Mouse (Mus musculus): ENCODE data around the gene Stub1. TPM values are rescaled to one million over a fixed set of nuclear protein-coding genes. Genes with fewer than 3 reads are reported as not detected.

The Stub1 gene
- polyA plus RNA-seq, 1 experiment, result 190 TPM

DNA sequence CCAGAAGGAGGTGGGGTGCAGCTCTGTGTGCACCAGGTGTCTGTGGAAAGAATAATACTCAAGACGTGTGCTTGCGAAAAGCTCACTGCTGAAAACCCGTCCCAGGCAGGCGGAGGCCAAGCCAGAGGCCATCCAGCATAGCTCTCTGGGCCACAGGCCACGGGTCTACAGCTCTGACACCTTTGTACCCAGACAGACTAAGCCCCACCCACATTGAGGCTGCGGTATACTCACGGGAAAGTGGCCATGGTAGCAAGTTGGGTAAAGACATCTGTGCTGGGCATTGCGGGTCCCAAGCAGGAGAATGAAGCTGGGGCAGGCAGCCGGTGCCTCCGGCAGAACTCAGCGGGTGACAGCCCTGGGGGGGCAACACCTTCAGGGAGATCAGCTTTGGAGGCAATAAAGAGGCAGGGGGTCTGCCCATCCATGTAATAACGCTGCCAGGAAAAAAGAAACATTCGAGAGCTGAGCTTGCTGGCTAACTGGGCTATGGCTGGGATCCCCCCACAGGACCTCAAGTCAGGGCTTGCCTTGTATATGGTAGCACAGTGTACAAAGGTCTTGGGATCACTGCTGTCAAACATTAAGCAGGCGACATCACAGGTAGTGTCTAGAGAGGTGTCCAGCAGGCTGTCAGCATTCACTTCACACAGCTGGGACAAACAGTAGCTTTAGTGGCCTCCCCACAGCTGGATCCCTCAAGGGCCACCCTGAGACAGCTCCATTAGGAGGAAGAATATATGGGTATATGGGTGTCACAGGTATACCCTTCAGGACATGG is 6.4 kb upstream of the Stub1 start:
- no peak overlapping the region for H3K4me3 ChIP-seq (ENCODE audit: control insufficient read depth, insufficient read depth, low read length)
- H3K36me3 ChIP-seq (ENCODE audit: control insufficient read depth, insufficient read depth, low read length), result peaks cover 36% of the 10 kb centered on the region
- 94% methylated on average over 14 of the region's 14 CpGs for WGBS
- no peaks in the 10 kb centered on the region for H3K27me3 ChIP-seq (ENCODE audit: control insufficient read depth, insufficient read depth, low read length)
- DNase-seq, result no peak
- H3K27ac ChIP-seq (ENCODE audit: control insufficient read depth, insufficient read depth, low read length), result no peak overlapping the region
- TF ChIP-seq POLR2A (IDR thresholded peaks at IDR 0.05; ENCODE audit: control insufficient read depth, extremely low read depth, insufficient read depth, low read length, poor library complexity), result no peak
- TF ChIP-seq CTCF (IDR thresholded peaks at IDR 0.05; ENCODE audit: borderline replicate concordance, control insufficient read depth, extremely low read depth, insufficient read depth, low read length, poor library complexity), result no peak
- H3K4me1 ChIP-seq (replicated peaks; ENCODE audit: control insufficient read depth, insufficient read depth, low read length), result peaks cover 28% of the 10 kb centered on the region

DNA sequence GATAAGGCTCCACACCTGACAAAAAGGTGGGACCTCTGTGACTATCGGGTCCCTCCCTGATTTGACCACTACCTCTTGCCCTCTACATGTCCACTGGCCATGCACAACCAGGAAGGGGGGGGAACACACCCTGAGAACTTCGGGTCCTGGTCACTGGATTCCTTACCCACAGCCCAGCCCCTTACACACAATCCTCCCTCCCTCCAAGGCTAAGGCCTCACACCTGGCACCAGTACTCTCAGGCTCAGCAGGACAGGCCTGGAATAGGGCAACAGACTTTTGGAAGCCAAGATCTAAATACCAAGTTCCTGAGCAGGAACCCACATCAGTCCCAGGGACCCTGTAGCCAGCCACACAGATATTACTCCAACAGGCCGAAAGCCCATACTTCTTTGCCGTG is 5.7 kb upstream of the Stub1 start:
- Histone ChIP-seq H3K27ac (ENCODE audit: control insufficient read depth, insufficient read depth, low read length) (no peak overlapping the region), H3K27me3 (ENCODE audit: control insufficient read depth, insufficient read depth, low read length) (no peaks in the 10 kb centered on the region), H3K36me3 (ENCODE audit: control insufficient read depth, insufficient read depth, low read length) (peaks cover 36% of the 10 kb centered on the region), H3K4me3 (ENCODE audit: control insufficient read depth, insufficient read depth, low read length) (no peak overlapping the region), H3K4me1 (replicated peaks; ENCODE audit: control insufficient read depth, insufficient read depth, low read length) (peaks cover 36% of the 10 kb centered on the region)
- WGBS, result 93% methylated on average over 4 of the region's 4 CpGs
- no peak for DNase-seq
- TF ChIP-seq CTCF (IDR thresholded peaks at IDR 0.05; ENCODE audit: borderline replicate concordance, control insufficient read depth, extremely low read depth, insufficient read depth, low read length, poor library complexity) (no peak), POLR2A (IDR thresholded peaks at IDR 0.05; ENCODE audit: control insufficient read depth, extremely low read depth, insufficient read depth, low read length, poor library complexity) (no peak)

DNA sequence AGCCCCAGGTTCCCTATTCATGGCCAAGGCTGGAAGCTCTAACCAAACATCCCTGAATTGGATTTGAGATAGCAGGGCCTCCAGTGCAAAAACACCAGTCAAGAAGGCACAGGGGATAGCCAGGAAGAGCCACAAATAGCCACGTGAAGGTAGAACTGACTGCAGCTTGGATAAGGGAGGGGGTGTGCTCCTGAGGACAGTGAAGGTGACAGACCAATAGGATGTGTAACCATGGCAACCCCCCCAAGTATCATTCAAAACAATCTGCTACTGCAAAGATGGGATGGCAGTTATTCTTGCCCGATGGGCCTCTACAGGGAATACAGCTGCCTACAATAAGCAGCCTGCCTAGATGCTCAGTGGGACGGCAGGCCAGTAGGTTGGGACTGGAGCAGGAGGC is 4.3 kb upstream of the Stub1 start:
- 81% methylated on average over 3 of the region's 3 CpGs for WGBS
- H3K36me3 ChIP-seq (ENCODE audit: control insufficient read depth, insufficient read depth, low read length), result peaks cover 36% of the 10 kb centered on the region
- H3K27ac ChIP-seq (ENCODE audit: control insufficient read depth, insufficient read depth, low read length), result no peak overlapping the region
- no peak overlapping the region for H3K4me3 ChIP-seq (ENCODE audit: control insufficient read depth, insufficient read depth, low read length)
- H3K4me1 ChIP-seq (replicated peaks; ENCODE audit: control insufficient read depth, insufficient read depth, low read length), result peaks cover 31% of the 10 kb centered on the region
- no peaks in the 10 kb centered on the region for H3K27me3 ChIP-seq (ENCODE audit: control insufficient read depth, insufficient read depth, low read length)
- no peak for DNase-seq
- TF ChIP-seq POLR2A (IDR thresholded peaks at IDR 0.05; ENCODE audit: control insufficient read depth, extremely low read depth, insufficient read depth, low read length, poor library complexity), result no peak

DNA sequence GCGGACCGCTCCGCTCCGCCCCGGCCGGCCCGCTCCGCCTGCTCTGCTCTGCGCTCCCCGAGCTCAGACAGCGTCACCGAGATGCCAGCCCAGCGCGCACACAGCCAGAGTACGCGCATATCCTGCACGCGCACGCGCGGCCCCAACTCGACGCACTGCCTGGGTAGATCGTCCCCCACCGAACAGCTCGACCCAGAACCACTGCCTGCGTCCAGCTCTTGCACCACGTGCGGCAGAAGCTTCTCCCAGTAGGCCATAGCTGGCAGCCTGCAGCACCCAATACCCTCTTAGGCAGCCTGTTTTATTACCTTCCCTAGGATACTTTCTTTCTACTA is 3.8 kb upstream of the Stub1 start, which contains the start of gene Rhbdl1:
Gene Rhbdl1, minus strand, starts transcription at position 220 of the 335 bp plus-strand sequence.
- Histone ChIP-seq H3K36me3 (ENCODE audit: control insufficient read depth, insufficient read depth, low read length) (peaks cover 36% of the 10 kb centered on the region), H3K27me3 (ENCODE audit: control insufficient read depth, insufficient read depth, low read length) (no peaks in the 10 kb centered on the region), H3K27ac (ENCODE audit: control insufficient read depth, insufficient read depth, low read length) (no peak within 1 kb of the TSS), H3K4me1 (replicated peaks; ENCODE audit: control insufficient read depth, insufficient read depth, low read length) (peaks cover 34% of the 10 kb centered on the region), H3K4me3 (ENCODE audit: control insufficient read depth, insufficient read depth, low read length) (peak within 1 kb of the TSS; percentile 14)
- TF ChIP-seq CTCF (IDR thresholded peaks at IDR 0.05; ENCODE audit: borderline replicate concordance, control insufficient read depth, extremely low read depth, insufficient read depth, low read length, poor library complexity) (peak; percentile 18; the same call in 1 of the 2 replicates), POLR2A (IDR thresholded peaks at IDR 0.05; ENCODE audit: control insufficient read depth, extremely low read depth, insufficient read depth, low read length, poor library complexity) (no peak)
- 8% methylated on average over 29 of the region's 29 CpGs for WGBS
- DNase-seq, result no peak

DNA sequence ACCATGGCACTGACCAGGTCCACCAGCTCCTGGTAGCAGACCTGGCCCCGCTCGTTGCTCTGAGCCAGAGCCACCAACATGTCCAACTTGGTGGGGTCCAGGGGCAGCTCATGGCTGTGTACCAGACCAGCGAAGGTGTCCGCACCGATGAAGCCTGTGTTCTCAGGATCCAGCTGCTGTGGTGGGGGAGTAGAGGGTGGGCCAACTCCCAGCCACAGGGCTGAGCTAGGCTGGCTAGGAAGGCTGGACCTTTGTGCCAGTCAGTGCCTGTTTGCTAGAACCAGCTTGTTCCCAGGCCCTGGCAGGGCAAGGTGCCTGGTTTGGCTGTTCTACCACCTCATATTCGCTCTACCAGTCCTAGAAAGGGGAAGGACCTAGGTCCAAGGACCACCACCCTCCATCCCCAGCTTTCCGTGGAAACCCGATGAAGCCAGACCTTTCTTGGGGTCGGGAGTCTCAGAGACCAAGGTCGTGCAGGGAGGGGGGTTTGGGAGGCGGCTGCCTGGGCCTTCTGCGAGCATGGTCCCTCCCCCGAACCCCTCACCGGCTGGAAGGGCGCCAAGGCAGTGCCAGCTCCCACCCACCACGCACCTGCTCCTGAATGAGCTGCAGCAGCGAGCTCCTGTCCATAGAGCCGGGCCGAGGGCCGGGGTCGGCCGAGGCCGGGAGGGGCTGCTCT is 3.3 kb upstream of the Stub1 start:
- Histone ChIP-seq H3K4me1 (replicated peaks; ENCODE audit: control insufficient read depth, insufficient read depth, low read length) (peaks cover 39% of the 10 kb centered on the region), H3K4me3 (ENCODE audit: control insufficient read depth, insufficient read depth, low read length) (peak overlapping the region; percentile 14), H3K36me3 (ENCODE audit: control insufficient read depth, insufficient read depth, low read length) (peaks cover 32% of the 10 kb centered on the region), H3K27me3 (ENCODE audit: control insufficient read depth, insufficient read depth, low read length) (no peaks in the 10 kb centered on the region), H3K27ac (ENCODE audit: control insufficient read depth, insufficient read depth, low read length) (no peak overlapping the region)
- TF ChIP-seq CTCF (IDR thresholded peaks at IDR 0.05; ENCODE audit: borderline replicate concordance, control insufficient read depth, extremely low read depth, insufficient read depth, low read length, poor library complexity), result no peak
- no peak for TF ChIP-seq POLR2A (IDR thresholded peaks at IDR 0.05; ENCODE audit: control insufficient read depth, extremely low read depth, insufficient read depth, low read length, poor library complexity)
- 30% methylated on average over 23 of the region's 23 CpGs for WGBS
- no peak for DNase-seq

DNA sequence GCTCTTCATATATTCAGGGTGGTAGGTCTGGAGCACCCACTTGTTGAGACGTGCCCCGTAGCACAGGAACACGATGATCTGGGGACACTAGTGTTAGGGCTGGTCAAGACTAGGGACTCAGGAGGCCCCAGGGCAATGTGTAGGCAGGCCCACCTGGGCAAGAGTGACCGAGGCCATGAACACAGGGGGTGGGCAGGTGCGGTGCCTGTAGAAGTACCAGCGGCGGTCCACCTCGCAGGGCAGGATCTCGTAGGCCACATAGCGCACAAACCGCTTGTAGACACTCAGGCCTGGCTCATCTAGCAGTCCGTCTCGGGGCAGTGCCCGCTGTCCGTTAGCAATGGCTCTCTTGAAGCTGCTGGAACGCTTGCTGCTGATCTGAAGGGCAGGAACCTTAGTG is 2.6 kb upstream of the Stub1 start:
- peaks cover 43% of the 10 kb centered on the region for H3K4me1 ChIP-seq (replicated peaks; ENCODE audit: control insufficient read depth, insufficient read depth, low read length)

More for the DNA sequence above, 2.6 kb upstream of the Stub1 start:
- Histone ChIP-seq H3K4me3 (ENCODE audit: control insufficient read depth, insufficient read depth, low read length) (no peak overlapping the region), H3K36me3 (ENCODE audit: control insufficient read depth, insufficient read depth, low read length) (peaks cover 26% of the 10 kb centered on the region), H3K27ac (ENCODE audit: control insufficient read depth, insufficient read depth, low read length) (no peak overlapping the region), H3K27me3 (ENCODE audit: control insufficient read depth, insufficient read depth, low read length) (no peaks in the 10 kb centered on the region)
- TF ChIP-seq CTCF (IDR thresholded peaks at IDR 0.05; ENCODE audit: borderline replicate concordance, control insufficient read depth, extremely low read depth, insufficient read depth, low read length, poor library complexity) (no peak), POLR2A (IDR thresholded peaks at IDR 0.05; ENCODE audit: control insufficient read depth, extremely low read depth, insufficient read depth, low read length, poor library complexity) (no peak)
- no peak for DNase-seq
- 96% methylated on average over 16 of the region's 16 CpGs for WGBS

Measured in thymus, adult 2 months (tissue).